Mouse (Mus musculus) midbrain, embryonic 16.5 days (tissue): Measurements from ENCODE around the gene Mtnr1a. TPM values are rescaled to one million over a fixed set of nuclear protein-coding genes. Genes with fewer than 3 reads are reported as not detected.

Experiments used
- polyA plus RNA-seq: library from polyadenylated mRNA; unstranded; fragments of >200 nt; fragmentation: Nextera tagmentation; extraction: Ambion mirVana; gene quantifications from 2 replicates; pipeline ENCODE4 v1.2.1, GENCODE M21; 2015

The Mtnr1a gene
- polyA plus RNA-seq, 1 experiment from 2014 or later = 0.23 TPM

Other genes starting within 250 kb of the Mtnr1a start
- 9.8 and 13.9 TPM in 2 replicates for gene Fat1, start 133.7 kb upstream of the Mtnr1a start, polyA plus RNA-seq
- not detected in 2 replicates for gene F11, start 192.9 kb downstream of the Mtnr1a start, polyA plus RNA-seq
- not detected in 2 replicates for gene Klkb1, start 225.7 kb downstream of the Mtnr1a start, polyA plus RNA-seq
- not detected in 2 replicates for gene Gm45753, start 239.3 kb downstream of the Mtnr1a start, polyA plus RNA-seq